Mouse (Mus musculus) layer of hippocampus, postnatal 36 days (tissue): ENCODE data around the gene Nebl. TPM values are rescaled to one million over a fixed set of nuclear protein-coding genes. Genes with fewer than 3 reads are reported as not detected.
A peak's percentile ranks its signal among the peaks of the same experiment; 100 is the strongest.

ENCODE experiments used
- DNase-seq, 2 experiments: peaks; one replicate each; pipeline ENCODE4 v3.0.0; 2022
- total RNA-seq, 2 experiments: library from RNA; stranded (reverse); gene quantifications; 2 replicates each; pipeline ENCODE4 v1.2.3; 2021

Nebl gene
- total RNA-seq = 100 to 1,000 TPM; 129 to 165 TPM

- peak; percentile 66 to 76 for DNase-seq
Observed at GRCm38 (mm10) chr2:17730957-17731830, at the start of gene Nebl. TSS of gene Nebl (minus strand) at chr2:17731464.

DNA sequence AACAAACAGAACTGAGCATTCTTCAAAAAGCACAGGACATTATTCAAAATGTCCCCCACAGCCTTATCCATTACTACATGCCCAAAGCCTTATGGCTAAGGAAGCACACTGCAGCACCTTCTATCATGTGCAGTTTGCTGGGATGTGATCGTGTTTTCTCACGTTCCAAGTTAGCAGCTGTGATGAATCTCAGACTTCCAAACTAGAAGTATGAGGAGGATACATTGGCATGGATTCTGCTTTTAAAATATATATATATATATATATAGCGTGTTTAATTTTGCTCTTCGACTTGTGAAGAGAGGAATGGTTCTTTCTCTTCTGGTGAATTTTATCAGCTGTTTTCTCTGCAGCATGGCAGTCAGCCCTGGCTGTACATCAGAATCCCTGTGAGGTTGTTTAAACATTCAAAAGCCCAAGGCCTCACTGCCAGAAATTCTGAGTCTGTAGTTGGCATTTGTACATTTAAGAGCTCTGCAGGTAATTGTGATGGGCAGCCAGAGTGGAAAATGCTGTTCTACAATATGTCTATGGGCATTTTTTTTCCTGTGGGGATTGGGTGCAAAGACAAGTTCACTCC, 39.1 kb upstream of the Nebl start:
- no peak for DNase-seq

- DNase-seq = no peak
Observed at GRCm38 (mm10) chr2:17769242-17769755, 38.0 kb upstream of the Nebl start.

DNA sequence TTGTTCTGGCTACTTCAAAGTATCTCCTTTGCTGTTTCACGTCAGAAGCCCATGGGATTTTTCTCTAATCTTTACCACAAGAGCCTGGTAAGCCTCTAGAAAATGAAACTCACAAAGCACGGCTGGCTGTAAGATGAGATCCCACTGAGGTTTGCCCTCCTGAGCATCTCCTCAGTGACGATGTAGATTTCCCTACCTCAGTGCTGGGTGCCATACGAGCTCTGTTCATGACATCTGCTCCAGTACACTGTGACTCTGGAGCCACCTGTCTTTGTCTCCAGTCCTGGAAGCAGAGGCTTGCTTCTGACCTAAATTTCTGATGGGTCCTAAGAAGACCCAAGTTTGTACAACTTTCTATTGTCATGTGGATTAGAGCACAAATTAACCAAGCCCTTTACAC, 25.0 kb upstream of the Nebl start:
- no peak for DNase-seq

DNA sequence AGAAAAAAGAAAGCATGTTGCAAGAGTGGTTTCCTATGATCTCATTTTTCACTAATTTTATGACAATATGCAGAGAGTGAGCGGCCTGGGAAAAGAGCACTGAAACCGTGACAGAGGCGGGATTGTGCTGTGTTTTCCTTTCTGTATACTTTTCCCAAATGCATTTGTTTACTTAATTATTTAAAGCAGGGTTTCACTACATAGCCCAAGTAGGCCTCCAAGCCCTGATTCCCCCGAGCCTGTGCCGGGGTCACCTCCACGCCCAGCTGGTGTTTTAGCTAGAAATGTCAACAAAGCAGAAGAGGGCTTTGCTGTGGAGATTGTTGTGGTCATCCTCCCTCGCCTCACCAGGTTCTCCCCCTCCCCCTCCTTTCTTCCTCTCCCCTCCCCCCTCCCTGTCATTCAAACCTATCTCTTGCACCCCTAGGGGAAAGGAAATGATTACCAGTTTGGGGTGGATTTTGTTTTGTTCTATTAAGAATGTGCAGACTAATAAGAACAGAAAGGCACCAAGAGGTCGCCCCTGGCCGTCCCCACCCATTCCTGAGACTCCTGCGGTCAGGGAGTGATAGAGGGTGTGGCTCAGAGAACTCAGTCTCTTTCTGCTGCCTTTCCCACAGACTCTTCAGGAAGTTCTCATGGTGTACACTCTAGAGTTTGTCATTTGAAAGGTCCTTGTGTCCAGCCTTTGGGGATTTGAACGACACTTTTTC, 10.9 kb upstream of the Nebl start:
- DNase-seq = no peak

DNA sequence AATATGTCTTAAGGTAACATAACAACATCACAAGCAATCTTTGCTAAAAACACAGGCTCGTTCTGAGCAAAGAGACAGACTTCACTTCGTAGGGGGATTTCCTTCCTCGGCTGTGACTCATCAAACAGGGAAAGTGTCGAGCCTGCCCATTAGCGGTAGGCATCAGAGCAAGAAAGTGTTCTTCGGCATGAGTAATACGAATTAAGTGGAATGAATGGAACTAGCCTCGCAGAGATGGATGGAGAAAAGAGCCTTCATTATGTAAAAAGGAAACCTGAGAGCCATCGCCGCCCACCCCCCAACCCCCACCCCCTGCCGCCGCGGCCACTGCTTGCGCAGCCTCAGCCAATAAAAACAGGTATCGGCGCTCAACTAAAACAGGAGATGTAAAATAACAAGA, 10.3 kb upstream of the Nebl start:
- no peak for DNase-seq

GRCm38 (mm10) chr2:17740454-17740853, 9.2 kb upstream of the Nebl start:
- no peak for DNase-seq

DNA sequence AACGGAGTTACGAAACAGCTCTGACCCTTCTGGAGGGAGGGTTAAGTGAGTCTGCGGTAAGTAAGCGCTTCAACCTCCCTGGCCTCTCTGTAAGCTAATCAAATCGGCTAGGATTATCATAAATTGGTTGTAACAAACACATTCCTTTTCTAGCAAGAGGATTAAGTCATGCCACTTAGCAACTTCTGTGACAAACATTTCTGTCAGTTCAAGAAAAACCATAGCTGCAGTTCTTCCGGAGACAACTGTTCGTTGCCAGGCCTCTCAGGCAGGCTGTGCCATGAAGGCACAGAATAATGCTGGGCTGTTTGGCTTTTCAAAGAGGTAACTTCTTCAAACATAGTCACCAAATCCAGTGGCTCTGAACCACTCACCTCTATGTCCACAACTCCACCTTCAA, 946 bp upstream of the Nebl start:
- DNase-seq = no peak

- DNase-seq = no peak
Observed at GRCm38 (mm10) chr2:17731831-17732200, 552 bp upstream of the Nebl start.

DNA sequence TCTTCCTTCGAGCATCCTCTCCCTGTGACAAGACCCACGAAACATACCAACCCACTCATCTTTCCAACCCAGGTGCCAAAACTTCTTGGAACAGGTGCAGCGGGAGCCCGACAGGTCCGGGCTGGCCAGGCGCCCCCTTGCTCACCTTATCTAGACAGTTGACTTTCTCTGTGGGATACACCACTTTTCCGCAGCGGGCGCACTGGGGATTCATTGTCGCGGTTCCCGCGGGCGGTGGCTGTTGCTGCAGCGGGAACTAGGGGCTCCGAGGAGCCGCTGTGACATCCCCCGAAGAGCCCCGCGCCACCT, 662 bp downstream of the Nebl start:
- no peak for DNase-seq

DNA sequence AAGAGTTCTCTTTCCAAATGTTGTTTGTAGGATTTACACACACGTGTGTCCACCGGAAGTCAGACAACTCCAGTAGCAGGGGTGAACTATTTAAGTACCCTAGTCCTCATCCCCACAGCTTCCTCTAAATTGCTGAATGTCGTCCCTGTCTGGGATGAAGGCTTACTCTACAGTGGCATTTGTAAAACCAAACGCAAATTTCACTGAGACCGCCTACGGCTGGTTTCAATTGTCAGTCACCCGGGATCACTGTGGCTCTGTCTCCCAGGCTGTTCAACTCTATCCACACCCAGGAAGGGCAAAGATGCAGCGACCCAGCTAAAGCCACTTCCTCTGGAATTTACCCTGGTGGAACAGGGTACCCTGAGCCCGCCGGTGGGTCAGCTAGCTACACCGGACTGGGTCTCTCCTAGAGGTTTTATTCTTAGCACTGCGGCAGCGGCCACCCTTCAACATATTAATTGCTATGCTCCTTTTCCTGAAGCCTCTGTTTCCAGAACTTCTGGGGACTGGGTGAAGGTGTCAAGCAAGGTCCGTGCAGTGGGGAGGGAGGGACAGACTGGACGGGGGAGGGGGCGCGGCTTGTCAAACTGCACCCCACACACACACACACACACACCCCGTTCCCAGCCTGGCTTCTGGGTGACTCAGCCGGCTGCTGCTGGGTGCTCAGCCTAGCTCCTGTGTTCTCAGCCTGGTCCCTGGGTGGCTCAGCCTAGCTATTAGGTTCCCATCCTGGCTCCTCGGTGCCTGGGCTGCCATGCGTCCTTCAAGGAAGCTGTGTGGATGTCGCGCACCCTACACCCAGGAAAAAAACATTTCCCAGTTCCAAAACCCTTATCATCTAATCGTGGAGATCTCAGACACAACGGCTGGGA, 1.3 kb downstream of the Nebl start:
- peak; percentile 20 to 34 for DNase-seq

DNA sequence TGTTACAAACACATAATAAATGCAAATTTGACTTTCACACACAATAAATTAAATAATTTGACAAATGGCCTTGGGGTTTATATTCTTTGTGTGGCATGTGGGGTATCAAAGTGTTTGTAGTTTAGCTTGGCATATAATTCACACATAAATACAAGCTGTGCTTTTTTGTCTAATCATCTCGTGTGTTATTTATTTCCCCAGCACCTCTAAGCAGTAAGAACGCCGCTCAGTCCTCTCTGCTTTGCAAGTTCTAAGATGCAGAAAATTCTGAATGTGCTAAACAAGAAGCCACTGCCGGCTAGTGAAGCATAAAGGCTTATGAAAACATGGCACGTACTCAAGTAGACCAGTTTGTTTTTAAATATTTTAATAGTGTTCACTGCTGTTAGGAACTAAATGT, 6.9 kb downstream of the Nebl start:
- no peak for DNase-seq

DNA sequence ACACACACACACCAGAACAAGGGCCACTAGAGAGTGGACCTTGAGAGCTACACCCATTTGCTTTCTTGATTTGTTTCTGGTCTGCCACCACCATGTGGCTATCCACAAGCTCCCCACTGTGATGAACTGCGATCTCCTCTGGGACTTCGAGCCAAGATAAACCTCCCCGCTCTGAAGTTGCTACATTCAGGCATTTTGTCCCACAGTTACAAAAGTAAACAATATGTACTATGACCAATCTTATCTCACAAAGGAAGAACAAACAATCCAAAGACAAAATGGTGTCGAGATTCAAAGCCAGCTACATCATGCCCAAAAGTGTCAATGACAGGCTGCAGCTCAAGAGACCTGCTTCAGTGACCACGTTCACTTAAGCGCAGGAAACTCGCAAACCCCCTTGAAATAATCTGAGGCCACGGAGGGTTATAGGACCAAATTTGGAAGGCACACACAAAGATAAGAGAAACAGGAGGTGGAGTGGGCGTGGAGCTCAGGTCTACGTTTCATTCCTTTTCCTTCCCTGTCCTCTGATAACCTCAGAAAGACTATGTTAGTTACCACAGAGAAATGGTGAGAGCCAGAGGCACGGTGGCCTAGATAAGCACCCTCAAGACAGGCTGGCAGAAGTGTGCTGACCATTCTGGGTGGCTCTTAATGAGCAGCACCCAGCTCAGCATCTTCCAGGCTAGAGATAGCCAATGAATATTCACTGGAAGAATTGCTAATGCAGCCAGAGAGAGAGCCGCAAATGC, 7.8 kb downstream of the Nebl start:
- no peak for DNase-seq

DNA sequence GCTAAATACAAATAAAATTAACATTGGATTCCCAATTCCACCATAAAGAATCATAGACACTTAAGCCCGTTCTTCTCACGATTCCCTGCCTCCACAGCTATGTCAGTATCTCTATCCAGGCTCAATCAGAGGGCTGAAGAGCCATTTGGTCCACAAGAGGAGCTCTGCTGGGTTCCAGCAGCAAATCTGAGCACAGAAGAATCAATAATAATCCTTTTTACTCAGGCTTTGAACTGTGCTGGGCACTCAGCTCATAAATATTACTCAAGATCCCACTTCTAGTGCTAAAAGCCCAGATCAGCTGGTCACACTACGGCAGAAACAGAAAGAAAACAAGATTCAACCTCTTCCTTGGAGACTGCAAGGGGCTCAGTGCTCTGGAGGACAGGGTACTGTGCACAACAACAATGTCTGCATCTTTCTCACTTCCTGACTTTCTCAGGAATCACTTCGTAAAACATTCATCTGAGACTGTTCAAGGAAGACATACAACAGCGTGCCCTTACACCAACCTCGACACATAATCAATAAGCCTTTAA, 10.0 kb downstream of the Nebl start:
- no peak for DNase-seq

- DNase-seq = no peak
Observed at GRCm38 (mm10) chr2:17718281-17718680, 13.0 kb downstream of the Nebl start.

- DNase-seq = no peak
Observed at GRCm38 (mm10) chr2:17717200-17717599, 14.1 kb downstream of the Nebl start.

DNA sequence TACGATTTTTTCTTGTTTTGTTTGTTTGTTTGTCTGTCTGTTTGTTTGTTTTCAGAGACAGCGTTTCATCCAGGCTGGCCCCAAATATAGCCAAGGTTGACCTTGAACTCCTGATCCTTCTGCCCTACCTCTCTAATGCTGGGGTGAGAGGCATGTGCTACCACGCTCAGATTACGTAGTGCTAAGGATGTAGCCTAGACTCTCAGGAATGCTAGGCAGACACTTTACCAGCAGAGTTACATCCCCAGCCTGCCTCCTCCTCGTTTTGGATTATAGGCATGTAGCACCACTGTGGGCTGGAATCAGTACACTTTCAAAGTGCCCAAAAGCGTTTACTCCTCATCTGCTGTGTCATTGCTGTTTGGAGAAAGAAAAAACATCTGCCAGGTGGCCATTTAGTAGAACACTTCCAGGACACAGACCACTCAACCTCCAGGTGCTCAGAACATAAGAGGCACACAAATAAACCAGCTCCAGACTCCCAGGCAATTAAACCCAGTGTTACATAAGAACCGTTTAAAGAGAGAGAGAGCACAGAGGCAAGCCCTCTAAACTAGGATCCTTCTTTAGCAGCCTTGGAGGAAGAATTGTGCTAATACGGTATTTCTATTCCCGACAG, 16.0 kb downstream of the Nebl start:
- DNase-seq = peak in 1 of 2 experiments; percentile 28

DNA sequence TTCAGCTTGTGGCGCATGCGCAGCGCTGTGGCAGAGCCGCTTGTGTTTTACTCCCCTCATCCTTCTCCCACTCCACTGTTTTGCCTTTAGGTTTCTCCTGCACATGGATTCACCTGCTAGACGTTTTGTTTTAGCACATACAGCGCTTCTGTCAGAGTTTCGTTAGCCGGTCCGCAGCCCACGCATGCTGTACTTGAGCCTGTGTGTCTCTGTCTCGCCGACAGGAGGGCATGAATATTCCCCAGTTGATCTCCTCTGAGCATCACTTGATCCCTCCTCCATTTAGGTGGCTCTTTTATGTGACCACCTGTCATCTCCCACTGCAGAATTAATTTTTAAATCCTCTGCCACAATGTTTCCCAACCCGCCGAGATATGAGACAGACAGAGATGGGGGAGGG, 16.6 kb downstream of the Nebl start:
- no peak for DNase-seq

DNA sequence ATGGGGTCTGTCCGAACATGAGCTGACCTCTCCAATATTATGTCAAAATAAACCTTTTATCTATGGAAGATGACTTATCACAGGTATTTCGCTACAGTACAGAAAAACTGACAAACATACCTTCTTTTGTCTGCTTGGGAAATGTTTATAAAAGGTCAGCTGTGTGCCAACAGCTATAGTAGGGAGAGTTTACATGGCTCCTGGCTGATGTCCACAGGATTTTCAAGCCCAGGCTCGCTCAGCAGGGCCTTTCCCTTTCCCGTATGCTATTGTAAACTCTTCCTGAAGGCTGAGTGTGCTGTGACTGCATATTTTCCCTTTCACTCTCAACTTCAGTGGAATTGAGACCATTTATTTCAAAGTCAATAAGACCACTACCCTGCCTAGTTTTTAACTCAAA, 17.1 kb downstream of the Nebl start:
- no peak for DNase-seq

DNA sequence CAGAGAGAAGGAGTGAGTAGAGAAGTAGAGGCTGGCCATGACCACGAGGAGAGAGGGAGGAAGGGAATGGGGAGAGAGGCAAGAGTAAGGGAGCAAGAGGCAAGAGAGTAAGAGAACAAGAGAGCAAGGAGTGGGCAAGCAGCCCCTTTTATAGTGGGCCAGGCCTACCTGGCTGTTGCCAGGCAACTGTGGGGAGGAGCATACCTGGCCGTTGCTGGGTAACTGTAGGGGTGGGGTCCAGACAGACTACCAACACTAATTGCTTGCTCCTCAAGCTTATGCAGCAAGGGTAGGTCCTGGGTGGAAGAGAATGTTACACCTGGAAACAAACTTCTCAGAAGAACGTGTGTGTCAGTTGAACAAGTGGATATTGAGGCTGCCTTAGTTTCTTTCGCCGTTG, 20.0 kb downstream of the Nebl start:
- no peak for DNase-seq

DNA sequence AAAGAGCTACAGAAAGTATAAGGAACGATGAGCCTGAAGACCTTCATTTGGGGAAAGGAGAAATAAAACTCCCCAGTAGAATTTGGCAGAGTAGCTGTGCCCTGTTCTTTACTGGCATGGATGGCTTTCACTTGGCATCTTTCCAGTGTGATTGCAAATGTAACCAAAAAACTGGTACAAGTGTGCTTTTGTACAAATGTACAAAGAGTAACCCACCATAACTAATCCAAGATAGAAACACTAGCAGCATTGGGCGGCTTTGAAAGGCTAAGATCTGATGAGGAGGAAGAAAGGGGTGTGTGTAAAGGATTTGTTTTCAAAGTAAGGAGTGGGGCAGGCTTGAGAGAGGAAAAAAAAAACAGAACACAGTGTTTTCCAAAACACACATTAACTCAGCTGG, 21.2 kb downstream of the Nebl start:
- DNase-seq = no peak
